Mouse (Mus musculus) forebrain, postnatal 0 days (tissue): ENCODE data around the gene Thap12. TPM values are rescaled to one million over a fixed set of nuclear protein-coding genes. Genes with fewer than 3 reads are reported as not detected.

Experiments
- ATAC-seq: fragments of 200-750 bp; cut with Nextera tagmentation; 2 replicates; pipeline ENCODE4 v1.8.0; 2017; ENCODE audit warnings: mild to moderate bottlenecking, moderate library complexity
- DNase-seq: peaks from one replicate; pipeline ENCODE4 v3.0.0-alpha.2; 2015
- H3K27ac ChIP-seq: fragments of 300-500 bp; sonication (generic); 2 replicates; pipeline ENCODE4 v1.5.1; 2014; ENCODE audit warnings: low read depth, mild to moderate bottlenecking, antibody characterized with exemption, low read length, moderate library complexity, mixed read lengths
- H3K27me3 ChIP-seq: fragments of 300-500 bp; sonication (generic); 2 replicates; pipeline ENCODE4 v1.6.1; 2014; ENCODE audit warnings: mild to moderate bottlenecking, low read length, mixed read lengths; ENCODE audit not compliant: insufficient read depth
- H3K36me3 ChIP-seq: fragments of 300-500 bp; sonication (generic); 2 replicates; pipeline ENCODE4 v1.6.1; 2014; ENCODE audit warnings: mild to moderate bottlenecking, moderate library complexity; ENCODE audit not compliant: insufficient read depth
- H3K4me1 ChIP-seq: fragments of 300-500 bp; sonication (generic); 2 replicates; pipeline ENCODE4 v1.6.1; 2014; ENCODE audit warnings: antibody characterized with exemption; ENCODE audit not compliant: insufficient read depth
- H3K4me2 ChIP-seq: fragments of 300-500 bp; sonication (generic); 2 replicates; pipeline ENCODE4 v1.6.1; 2014; ENCODE audit warnings: low read depth, mild to moderate bottlenecking, moderate library complexity
- H3K4me3 ChIP-seq: fragments of 300-500 bp; sonication (generic); 2 replicates; pipeline ENCODE4 v1.5.1; 2014; ENCODE audit warnings: low read depth, low read length, mixed read lengths
- H3K9ac ChIP-seq: fragments of 300-500 bp; sonication (generic); 2 replicates; pipeline ENCODE4 v1.6.1; 2014; ENCODE audit warnings: mild to moderate bottlenecking
- H3K9me3 ChIP-seq: fragments of 300-500 bp; sonication (generic); 2 replicates; pipeline ENCODE4 v1.6.1; 2016; ENCODE audit warnings: low read length
- CTCF ChIP-seq: sonication (generic); IDR thresholded peaks from 2 replicates; pipeline ENCODE4 v1.5.1; 2016; ENCODE audit warnings: antibody characterized with exemption, control low read depth, low read depth
- WGBS: fragments of 180-500 bp; shearing (Covaris S2); extraction: QIAGEN DNeasy Blood & Tissue Kit; methylation state at CpG from one replicate; pipeline ENCODE4 v1.1.7; 2014; 5-methylcytosine and 5-hydroxymethylcytosine counted together
- polyA plus RNA-seq: library from polyadenylated mRNA; unstranded; fragments of >200 nt; fragmentation: Nextera tagmentation; extraction: Ambion mirVana; gene quantifications from 2 replicates; pipeline ENCODE4 v1.2.1, GENCODE M21; 2015
- total RNA-seq: library from RNA; depleted of rRNA; stranded (reverse); fragments of >200 nt; gene quantifications from 2 replicates; pipeline ENCODE4 v1.2.3, GENCODE M21; 2014

Thap12 gene
- total and polyA plus RNA-seq, 2 experiments from 2014 or later, result 51.3 to 97.3 TPM

GRCm38 (mm10) chr7:98729661-98730271, 26.9 kb downstream of the Thap12 start:
- TF ChIP-seq CTCF, result no peak
- DNase-seq (no peak), ATAC-seq (peak; percentile 58)
- Histone ChIP-seq H3K9ac (no peak overlapping the region), H3K27ac (no peak overlapping the region), H3K36me3 (no peaks in the 10 kb centered on the region), H3K9me3 (no peaks in the 10 kb centered on the region), H3K27me3 (no peaks in the 10 kb centered on the region), H3K4me1 (no peaks in the 10 kb centered on the region), H3K4me3 (peak overlapping the region; percentile 3; the same call in 1 of the 2 replicates), H3K4me2 (peak overlapping the region; percentile 32)
- WGBS, result 12% methylated on average over 19 of the region's 19 CpGs

- no peak overlapping the region for H3K9ac ChIP-seq
- DNase-seq (no peak), ATAC-seq (no peak)
- H3K27ac ChIP-seq, result no peak overlapping the region
- no peak for TF ChIP-seq CTCF
- H3K9me3 ChIP-seq, result no peaks in the 10 kb centered on the region
- no peaks in the 10 kb centered on the region for H3K27me3 ChIP-seq
- no peaks in the 10 kb centered on the region for H3K4me1 ChIP-seq
- H3K4me2 ChIP-seq, result no peak overlapping the region
- 88% methylated on average over 4 of the region's 4 CpGs for WGBS
- no peaks in the 10 kb centered on the region for H3K36me3 ChIP-seq
- H3K4me3 ChIP-seq, result no peak overlapping the region
Observed at GRCm38 (mm10) chr7:98733958-98734357, 31.1 kb downstream of the Thap12 start.

DNA sequence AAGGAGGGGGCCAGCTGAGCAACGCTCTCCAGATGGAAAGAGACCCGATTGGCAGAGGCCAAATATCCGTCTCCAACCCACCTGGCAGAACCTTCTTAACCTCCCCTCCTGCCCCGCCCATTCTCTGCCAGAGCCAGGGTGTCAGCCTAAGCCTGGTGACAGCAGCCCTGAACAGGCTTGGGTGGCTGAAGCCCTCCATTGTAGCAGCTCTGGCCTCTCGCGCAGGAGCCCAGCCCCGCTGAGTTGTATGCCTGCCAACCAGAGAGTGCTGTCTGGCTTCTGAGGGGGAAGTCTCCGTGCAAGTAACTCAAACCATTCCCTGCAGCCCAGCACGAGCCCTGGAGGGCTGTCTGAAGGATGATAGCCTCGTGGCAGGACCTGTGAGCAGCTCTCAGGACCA, 32.0 kb downstream of the Thap12 start:
- Histone ChIP-seq H3K4me3 (no peak overlapping the region), H3K27ac (no peak overlapping the region), H3K4me2 (0 out of 2 replicates have a peak overlapping the region, but pooled peaks have one; percentile 4), H3K9me3 (no peaks in the 10 kb centered on the region), H3K27me3 (no peaks in the 10 kb centered on the region), H3K36me3 (no peaks in the 10 kb centered on the region), H3K4me1 (no peaks in the 10 kb centered on the region), H3K9ac (no peak overlapping the region)
- DNase-seq, result peak; percentile 69
- TF ChIP-seq CTCF, result no peak
- ATAC-seq, result peak; percentile 87
- WGBS, result 22% methylated on average over 10 of the region's 10 CpGs

GRCm38 (mm10) chr7:98736780-98737550, 34.1 kb downstream of the Thap12 start:
- no peaks in the 10 kb centered on the region for H3K9me3 ChIP-seq
- DNase-seq, result no peak
- H3K36me3 ChIP-seq, result no peaks in the 10 kb centered on the region
- H3K27me3 ChIP-seq, result no peaks in the 10 kb centered on the region
- no peak for ATAC-seq
- H3K4me3 ChIP-seq, result no peak overlapping the region
- no peak overlapping the region for H3K9ac ChIP-seq
- H3K4me2 ChIP-seq, result no peak overlapping the region
- H3K4me1 ChIP-seq, result no peaks in the 10 kb centered on the region
- TF ChIP-seq CTCF, result no peak
- 78% methylated on average over 7 of the region's 7 CpGs for WGBS
- H3K27ac ChIP-seq, result no peak overlapping the region

DNA sequence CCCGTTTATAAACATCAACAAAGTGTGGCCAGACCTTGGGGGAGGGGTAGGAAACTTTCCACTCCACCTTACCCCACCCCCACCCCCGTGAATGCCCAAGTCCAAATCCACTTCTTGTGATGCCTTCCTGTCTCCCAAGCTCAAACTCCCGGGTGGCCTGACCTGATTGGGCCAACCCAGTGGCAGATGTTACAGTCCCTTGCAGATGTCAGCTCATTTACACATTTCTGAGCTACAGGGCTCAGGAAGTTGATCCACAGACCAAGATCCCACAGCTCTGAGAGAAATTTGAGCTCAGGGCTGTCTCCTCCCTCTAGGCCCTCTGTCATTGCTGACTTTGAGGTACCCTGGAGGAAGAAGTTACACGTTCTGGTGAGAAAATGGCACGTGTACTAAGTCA, 37.5 kb downstream of the Thap12 start:
- no peak overlapping the region for H3K4me2 ChIP-seq
- DNase-seq (no peak), ATAC-seq (no peak)
- TF ChIP-seq CTCF, result no peak
- no peak overlapping the region for H3K9ac ChIP-seq
- H3K36me3 ChIP-seq, result no peaks in the 10 kb centered on the region
- no peak overlapping the region for H3K27ac ChIP-seq
- H3K4me1 ChIP-seq, result no peaks in the 10 kb centered on the region
- H3K4me3 ChIP-seq, result no peak overlapping the region
- H3K27me3 ChIP-seq, result no peaks in the 10 kb centered on the region
- H3K9me3 ChIP-seq, result no peaks in the 10 kb centered on the region
- 21% methylated on average over 5 of the region's 5 CpGs for WGBS

DNA sequence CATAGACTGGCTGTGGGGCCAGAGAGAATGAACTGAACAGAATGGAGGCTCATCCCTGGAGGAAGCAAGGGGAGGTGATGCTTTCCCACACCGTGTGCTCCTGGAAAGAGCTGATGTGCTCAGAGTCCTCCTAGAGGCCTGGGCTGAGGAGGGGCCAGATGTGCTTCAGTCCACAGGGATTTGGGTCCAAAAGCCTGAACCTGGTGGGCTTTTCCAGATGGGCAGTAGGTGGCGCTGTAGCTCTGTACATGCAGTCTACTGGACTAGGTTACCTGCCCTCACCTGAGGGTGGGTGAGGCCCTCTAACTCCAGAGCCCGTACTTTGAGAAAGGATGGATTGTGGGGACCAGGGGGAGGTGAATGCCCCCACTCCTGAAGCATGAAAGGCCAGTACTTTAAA, 40.4 kb downstream of the Thap12 start:
- H3K9me3 ChIP-seq, result no peaks in the 10 kb centered on the region
- 8% methylated on average over 3 of the region's 3 CpGs for WGBS
- peak; percentile 32; the same call in 1 of the 2 replicates for ATAC-seq
- H3K4me2 ChIP-seq, result no peak overlapping the region
- no peaks in the 10 kb centered on the region for H3K36me3 ChIP-seq
- no peak overlapping the region for H3K4me3 ChIP-seq
- H3K4me1 ChIP-seq, result no peaks in the 10 kb centered on the region
- TF ChIP-seq CTCF, result peak; percentile 84
- H3K27ac ChIP-seq, result no peak overlapping the region
- peak; percentile 71 for DNase-seq
- no peaks in the 10 kb centered on the region for H3K27me3 ChIP-seq
- no peak overlapping the region for H3K9ac ChIP-seq

- TF ChIP-seq CTCF, result no peak
- H3K36me3 ChIP-seq, result no peaks in the 10 kb centered on the region
- no peaks in the 10 kb centered on the region for H3K4me1 ChIP-seq
- no peak overlapping the region for H3K4me2 ChIP-seq
- no peaks in the 10 kb centered on the region for H3K27me3 ChIP-seq
- no peak for ATAC-seq
- no peak overlapping the region for H3K27ac ChIP-seq
- no peak overlapping the region for H3K9ac ChIP-seq
- no peaks in the 10 kb centered on the region for H3K9me3 ChIP-seq
- no peak overlapping the region for H3K4me3 ChIP-seq
- WGBS, result 44% methylated on average over 10 of the region's 10 CpGs
- no peak for DNase-seq
Observed at GRCm38 (mm10) chr7:98750404-98750803, 47.5 kb downstream of the Thap12 start.
